Mouse (Mus musculus): ENCODE measurements at regions not wholly inside any gene's neighbourhood (a gene's known extent, or its start where the extent isn't known, plus 50 kb on each side); places are given as distances from the start of the nearest gene placed in this dataset.

- H3K27ac ChIP-seq (ENCODE audit: control insufficient read depth, insufficient read depth, low read length) = no peak overlapping the region
- H3K4me1 ChIP-seq (replicated peaks; ENCODE audit: control insufficient read depth, insufficient read depth, low read length) = no peaks in the 10 kb centered on the region
- no peaks in the 10 kb centered on the region for H3K36me3 ChIP-seq (ENCODE audit: control insufficient read depth, insufficient read depth, low read length)
- H3K4me3 ChIP-seq (ENCODE audit: control insufficient read depth, insufficient read depth, low read length) = no peak overlapping the region
- 69% methylated on average over 3 of the region's 3 CpGs for WGBS
- TF ChIP-seq CTCF (IDR thresholded peaks at IDR 0.05; ENCODE audit: borderline replicate concordance, control insufficient read depth, extremely low read depth, insufficient read depth, low read length, poor library complexity) (no peak), POLR2A (IDR thresholded peaks at IDR 0.05; ENCODE audit: control insufficient read depth, extremely low read depth, insufficient read depth, low read length, poor library complexity) (no peak)
- H3K27me3 ChIP-seq (ENCODE audit: control insufficient read depth, insufficient read depth, low read length) = no peaks in the 10 kb centered on the region
- DNase-seq = no peak
Measured at GRCm38 (mm10) chr11:31721908-31722307, 50.2 kb upstream of the Bod1 start.

DNA sequence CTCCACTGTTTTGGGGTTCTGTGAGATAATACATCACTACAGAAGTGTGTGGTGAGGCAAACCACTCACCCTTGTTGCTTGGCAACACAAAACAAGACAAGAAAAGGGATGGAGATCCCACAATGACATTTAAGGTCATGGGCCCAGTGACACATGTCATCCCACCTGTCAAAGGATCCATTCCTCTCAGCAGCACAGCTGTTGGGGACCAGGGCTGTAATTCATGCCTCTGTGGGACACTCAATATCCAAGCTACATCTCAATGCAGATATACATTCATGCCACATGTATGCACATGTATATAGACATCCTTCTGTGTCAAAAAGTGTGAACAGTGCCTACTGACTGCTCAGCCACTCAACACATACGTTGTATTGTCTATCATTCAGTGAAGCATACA is 52.8 kb upstream of the Bod1 start:
- 89% methylated on average over 1 of the region's 1 CpGs for WGBS
- no peak overlapping the region for H3K27ac ChIP-seq (ENCODE audit: control insufficient read depth, insufficient read depth, low read length)
- H3K27me3 ChIP-seq (ENCODE audit: control insufficient read depth, insufficient read depth, low read length) = no peaks in the 10 kb centered on the region
- no peak for DNase-seq
- H3K36me3 ChIP-seq (ENCODE audit: control insufficient read depth, insufficient read depth, low read length) = no peaks in the 10 kb centered on the region
- no peak for TF ChIP-seq POLR2A (IDR thresholded peaks at IDR 0.05; ENCODE audit: control insufficient read depth, extremely low read depth, insufficient read depth, low read length, poor library complexity)
- no peak for TF ChIP-seq CTCF (IDR thresholded peaks at IDR 0.05; ENCODE audit: borderline replicate concordance, control insufficient read depth, extremely low read depth, insufficient read depth, low read length, poor library complexity)
- H3K4me3 ChIP-seq (ENCODE audit: control insufficient read depth, insufficient read depth, low read length) = no peak overlapping the region
- no peaks in the 10 kb centered on the region for H3K4me1 ChIP-seq (replicated peaks; ENCODE audit: control insufficient read depth, insufficient read depth, low read length)

- Histone ChIP-seq H3K4me1 (replicated peaks; ENCODE audit: control insufficient read depth, insufficient read depth, low read length) (no peaks in the 10 kb centered on the region), H3K36me3 (ENCODE audit: control insufficient read depth, insufficient read depth, low read length) (no peaks in the 10 kb centered on the region), H3K27ac (ENCODE audit: control insufficient read depth, insufficient read depth, low read length) (no peak overlapping the region), H3K4me3 (ENCODE audit: control insufficient read depth, insufficient read depth, low read length) (no peak overlapping the region), H3K27me3 (ENCODE audit: control insufficient read depth, insufficient read depth, low read length) (no peaks in the 10 kb centered on the region)
- DNase-seq = no peak
- TF ChIP-seq POLR2A (IDR thresholded peaks at IDR 0.05; ENCODE audit: control insufficient read depth, extremely low read depth, insufficient read depth, low read length, poor library complexity) (no peak), CTCF (IDR thresholded peaks at IDR 0.05; ENCODE audit: borderline replicate concordance, control insufficient read depth, extremely low read depth, insufficient read depth, low read length, poor library complexity) (no peak)
- WGBS = 31% methylated on average over 15 of the region's 15 CpGs
Measured at GRCm38 (mm10) chr11:31725936-31726647, 54.4 kb upstream of the Bod1 start.

DNA sequence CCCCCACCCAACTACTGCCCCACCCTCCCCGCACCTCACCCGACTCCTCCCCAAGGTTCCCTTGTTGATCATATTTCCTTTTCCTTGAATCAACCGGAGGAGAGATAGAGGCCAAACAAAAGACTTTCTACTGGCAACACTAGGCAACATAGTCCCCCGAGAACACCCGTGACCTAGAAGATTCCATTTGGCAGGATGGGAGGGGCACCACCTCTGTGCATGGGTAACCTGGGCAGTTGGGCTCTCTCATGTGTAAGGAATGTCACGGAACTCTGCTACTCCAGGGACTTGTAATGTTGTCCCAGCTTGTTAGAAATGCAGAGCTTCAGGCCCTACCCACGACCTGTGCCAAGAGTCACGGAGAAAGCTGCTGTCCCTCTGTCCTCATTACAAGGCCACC is 55.6 kb upstream of the Bod1 start:
- DNase-seq = no peak
- Histone ChIP-seq H3K27ac (ENCODE audit: control insufficient read depth, insufficient read depth, low read length) (no peak overlapping the region), H3K36me3 (ENCODE audit: control insufficient read depth, insufficient read depth, low read length) (no peaks in the 10 kb centered on the region), H3K4me1 (replicated peaks; ENCODE audit: control insufficient read depth, insufficient read depth, low read length) (no peaks in the 10 kb centered on the region), H3K27me3 (ENCODE audit: control insufficient read depth, insufficient read depth, low read length) (no peaks in the 10 kb centered on the region), H3K4me3 (ENCODE audit: control insufficient read depth, insufficient read depth, low read length) (no peak overlapping the region)
- 87% methylated on average over 8 of the region's 8 CpGs for WGBS
- TF ChIP-seq POLR2A (IDR thresholded peaks at IDR 0.05; ENCODE audit: control insufficient read depth, extremely low read depth, insufficient read depth, low read length, poor library complexity) (no peak), CTCF (IDR thresholded peaks at IDR 0.05; ENCODE audit: borderline replicate concordance, control insufficient read depth, extremely low read depth, insufficient read depth, low read length, poor library complexity) (no peak)

DNA sequence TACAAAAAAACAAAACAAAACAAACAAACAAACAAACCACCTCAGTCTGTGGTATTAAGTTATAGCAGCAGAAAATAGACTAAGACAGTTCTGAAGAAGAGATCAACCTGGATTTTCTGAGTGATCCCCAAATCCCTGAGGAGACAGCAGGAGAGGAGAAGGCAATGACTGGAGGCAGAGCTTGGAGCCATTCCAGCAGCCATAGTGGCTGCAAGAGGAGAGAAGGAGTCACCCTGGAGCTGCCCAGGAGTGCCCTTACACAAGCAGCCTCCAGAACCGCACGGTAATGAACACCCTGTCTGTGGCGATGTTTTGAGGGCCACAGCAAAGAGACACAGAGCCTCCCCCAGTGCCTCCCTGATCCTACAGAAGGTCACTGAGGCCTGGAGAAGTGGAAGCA is 58.0 kb upstream of the Bod1 start:
- WGBS = 91% methylated on average over 3 of the region's 3 CpGs
- H3K4me1 ChIP-seq (replicated peaks; ENCODE audit: control insufficient read depth, insufficient read depth, low read length) = no peaks in the 10 kb centered on the region
- H3K27me3 ChIP-seq (ENCODE audit: control insufficient read depth, insufficient read depth, low read length) = no peaks in the 10 kb centered on the region
- DNase-seq = no peak
- no peak overlapping the region for H3K4me3 ChIP-seq (ENCODE audit: control insufficient read depth, insufficient read depth, low read length)
- no peak overlapping the region for H3K27ac ChIP-seq (ENCODE audit: control insufficient read depth, insufficient read depth, low read length)
- TF ChIP-seq CTCF (IDR thresholded peaks at IDR 0.05; ENCODE audit: borderline replicate concordance, control insufficient read depth, extremely low read depth, insufficient read depth, low read length, poor library complexity) = no peak
- no peak for TF ChIP-seq POLR2A (IDR thresholded peaks at IDR 0.05; ENCODE audit: control insufficient read depth, extremely low read depth, insufficient read depth, low read length, poor library complexity)
- H3K36me3 ChIP-seq (ENCODE audit: control insufficient read depth, insufficient read depth, low read length) = no peaks in the 10 kb centered on the region

DNA sequence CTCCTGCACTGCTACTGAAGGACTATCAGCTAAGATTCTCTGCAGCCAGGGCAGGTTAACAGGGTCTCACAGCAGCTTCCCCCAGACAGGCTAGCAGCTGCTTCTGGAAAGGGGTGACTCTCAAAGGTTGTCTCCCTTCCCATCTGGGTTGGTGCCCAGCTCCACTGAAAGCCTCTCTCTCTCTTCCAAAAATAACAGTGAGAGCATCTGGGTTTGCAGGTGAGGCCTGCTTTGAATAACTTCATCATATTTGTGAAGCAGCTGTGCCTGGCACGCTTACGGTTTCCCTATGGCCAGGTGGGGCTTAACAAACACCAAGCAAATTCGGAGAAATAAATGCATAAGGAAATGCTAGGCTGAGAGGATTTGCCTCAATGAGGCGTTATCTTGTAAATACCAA is 58.5 kb upstream of the Bod1 start:
- Histone ChIP-seq H3K36me3 (ENCODE audit: control insufficient read depth, insufficient read depth, low read length) (no peaks in the 10 kb centered on the region), H3K4me1 (replicated peaks; ENCODE audit: control insufficient read depth, insufficient read depth, low read length) (no peaks in the 10 kb centered on the region), H3K4me3 (ENCODE audit: control insufficient read depth, insufficient read depth, low read length) (no peak overlapping the region), H3K27ac (ENCODE audit: control insufficient read depth, insufficient read depth, low read length) (no peak overlapping the region), H3K27me3 (ENCODE audit: control insufficient read depth, insufficient read depth, low read length) (no peaks in the 10 kb centered on the region)
- no peak for TF ChIP-seq CTCF (IDR thresholded peaks at IDR 0.05; ENCODE audit: borderline replicate concordance, control insufficient read depth, extremely low read depth, insufficient read depth, low read length, poor library complexity)
- 93% methylated on average over 4 of the region's 4 CpGs for WGBS
- no peak for DNase-seq

DNA sequence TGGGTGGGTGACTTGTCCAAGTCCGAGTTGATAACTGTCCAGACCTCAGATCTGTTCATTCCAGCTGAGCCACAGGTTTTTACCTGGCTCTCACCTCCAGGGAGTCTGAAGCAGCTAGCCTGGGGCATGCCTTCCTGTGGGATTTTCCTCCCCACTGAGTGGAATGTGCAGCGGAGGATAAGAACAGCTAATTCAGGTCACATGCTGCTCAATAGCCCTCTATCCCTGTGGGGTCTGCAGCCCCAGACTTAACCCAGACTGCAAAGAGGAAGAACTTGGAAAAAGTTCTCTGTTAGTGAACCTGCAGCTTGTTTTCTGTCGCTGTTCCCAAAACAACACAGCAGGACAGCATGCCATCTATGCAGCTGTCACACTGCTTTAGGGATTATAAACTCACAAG is 59.0 kb upstream of the Bod1 start:
- Histone ChIP-seq H3K4me1 (replicated peaks; ENCODE audit: control insufficient read depth, insufficient read depth, low read length) (no peaks in the 10 kb centered on the region), H3K4me3 (ENCODE audit: control insufficient read depth, insufficient read depth, low read length) (no peak overlapping the region), H3K27ac (ENCODE audit: control insufficient read depth, insufficient read depth, low read length) (no peak overlapping the region), H3K36me3 (ENCODE audit: control insufficient read depth, insufficient read depth, low read length) (no peaks in the 10 kb centered on the region), H3K27me3 (ENCODE audit: control insufficient read depth, insufficient read depth, low read length) (no peaks in the 10 kb centered on the region)
- WGBS = 90% methylated on average over 3 of the region's 3 CpGs
- DNase-seq = no peak
- TF ChIP-seq POLR2A (IDR thresholded peaks at IDR 0.05; ENCODE audit: control insufficient read depth, extremely low read depth, insufficient read depth, low read length, poor library complexity) (no peak), CTCF (IDR thresholded peaks at IDR 0.05; ENCODE audit: borderline replicate concordance, control insufficient read depth, extremely low read depth, insufficient read depth, low read length, poor library complexity) (no peak)
